ENCODE assay signal across 8 mouse cellular contexts in the genomic region with DNA sequence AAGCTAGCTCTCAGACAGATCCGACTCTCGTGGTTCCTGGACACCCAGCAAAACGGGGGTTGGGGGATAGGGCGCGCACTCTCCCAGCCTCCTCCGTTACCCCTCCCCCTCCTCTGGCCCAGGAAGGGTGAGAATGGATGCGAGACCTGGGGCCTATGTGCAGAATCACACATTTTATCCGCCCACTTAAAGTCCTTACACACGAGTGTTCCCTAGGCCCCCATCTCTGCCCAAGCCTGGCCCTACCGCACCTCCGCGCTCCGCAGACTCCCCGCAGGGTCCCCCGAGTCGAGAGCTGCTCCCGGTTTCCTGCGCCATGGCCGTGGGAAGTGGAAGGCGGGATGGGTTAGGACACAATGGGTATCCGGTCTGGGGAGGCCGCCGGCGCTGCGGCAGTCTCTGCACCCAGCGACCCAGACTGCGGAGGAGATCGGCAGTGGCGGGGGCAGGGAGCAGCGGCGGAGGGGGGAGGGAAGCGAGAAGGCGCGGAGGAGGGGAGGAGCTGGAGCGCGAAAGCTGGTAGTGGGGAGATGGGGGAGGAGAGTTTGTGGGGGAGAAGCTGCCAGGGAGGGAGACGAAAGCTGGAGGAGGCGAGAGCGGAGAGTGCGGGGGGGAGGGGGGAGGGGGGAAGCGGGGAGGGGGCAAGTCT. TPM values are rescaled to one million over a fixed set of nuclear protein-coding genes. Genes with fewer than 3 reads are reported as not detected.
A peak's percentile ranks its signal among the peaks of the same experiment; 100 is the strongest.
DNase-seq lines count a peak whose midpoint lies in the region; ATAC-seq and TF ChIP-seq lines count a peak whose summit lies in the region.

No protein-coding gene starts in this region.

- peaks cover 6% of the 10 kb centered on the region; the same call in 1 of the 2 replicates for H3K36me3 ChIP-seq in E14TG2a.4 (ENCODE audit: insufficient read depth, low read length)
- peaks cover 17% of the 10 kb centered on the region for H3K36me3 ChIP-seq in forebrain, embryonic 16.5 days (ENCODE audit: control insufficient read depth, insufficient read depth)
- H3K36me3 ChIP-seq in lung, embryonic 15.5 days = peaks cover 36% of the 10 kb centered on the region

- peak overlapping the region; percentile 91 for H3K27ac ChIP-seq in forebrain, embryonic 16.5 days (ENCODE audit: low read length)
- H3K27ac ChIP-seq in lung, embryonic 15.5 days = peak overlapping the region; percentile 89

- 0% methylated on average over 31 of the region's 41 CpGs for WGBS in forebrain, embryonic 16.5 days
- WGBS in lung, embryonic 15.5 days = under 1% methylated on average over 32 of the region's 41 CpGs

- H3K9me3 ChIP-seq in E14TG2a.4 (ENCODE audit: low read length) = no peaks in the 10 kb centered on the region
- no peaks in the 10 kb centered on the region for H3K9me3 ChIP-seq in forebrain, embryonic 16.5 days (ENCODE audit: control insufficient read depth, low read length)
- no peaks in the 10 kb centered on the region for H3K9me3 ChIP-seq in lung, embryonic 15.5 days

- H3K9ac ChIP-seq in forebrain, embryonic 16.5 days (replicated peaks; ENCODE audit: low read depth, low read length) = peak overlapping the region; percentile 92
- peak overlapping the region; percentile 87 for H3K9ac ChIP-seq in lung, embryonic 15.5 days

- ATAC-seq in forebrain, embryonic 16.5 days = peak; percentile 84
- peak; percentile 40 to 51; a peak in 3 of 4 replicates for ATAC-seq in hematopoietic stem cell, adult 5-6 weeks (replicated peaks in 1 of 2; ENCODE audit: insufficient read depth in 1 of 2, low FRiP score in 2 of 2, low TSS enrichment in 1 of 2, low read depth in 1 of 2, poor library complexity in 2 of 2, severe bottlenecking in 2 of 2)
- ATAC-seq in lung, embryonic 15.5 days (ENCODE audit: borderline replicate concordance, extremely low read depth, low FRiP score, low TSS enrichment) = peak; percentile 82

- peaks cover 49% of the 10 kb centered on the region for H3K4me1 ChIP-seq in E14TG2a.4 (replicated peaks; ENCODE audit: low read depth, low read length)
- H3K4me1 ChIP-seq in forebrain, embryonic 16.5 days (replicated peaks; ENCODE audit: control insufficient read depth, insufficient read depth, low read length) = peaks cover 43% of the 10 kb centered on the region
- H3K4me1 ChIP-seq in lung, embryonic 15.5 days = peaks cover 45% of the 10 kb centered on the region

- DNase-seq in brain, embryonic 18.5 days (ENCODE audit: low read depth, low spot score) = peak; percentile 82
- DNase-seq in layer of hippocampus, adult 9-11 months = peak; percentile 68
- peak; percentile 72 for DNase-seq in ovary, adult 18-20 months (ENCODE audit: low spot score)
- DNase-seq in thymus, postnatal 14 days = peak; percentile 88

- peaks cover 49% of the 10 kb centered on the region for H3K27me3 ChIP-seq in E14TG2a.4 (ENCODE audit: insufficient read depth, low read length)
- no peaks in the 10 kb centered on the region for H3K27me3 ChIP-seq in forebrain, embryonic 16.5 days (replicated peaks; ENCODE audit: control insufficient read depth, insufficient read depth, low read length)
- no peaks in the 10 kb centered on the region for H3K27me3 ChIP-seq in lung, embryonic 15.5 days

- no peak for TF ChIP-seq CTCF in E14TG2a.4 (conservative IDR thresholded peaks at IDR 0.05; ENCODE audit: low read length)

- peak overlapping the region; percentile 78 for H3K4me2 ChIP-seq in forebrain, embryonic 16.5 days (ENCODE audit: low read length)
- peak overlapping the region; percentile 86 for H3K4me2 ChIP-seq in lung, embryonic 15.5 days

- H3K4me3 ChIP-seq in E14TG2a.4 (replicated peaks; ENCODE audit: low read length) = peak overlapping the region; percentile 90
- H3K4me3 ChIP-seq in forebrain, embryonic 16.5 days (replicated peaks; ENCODE audit: low read length) = peak overlapping the region; percentile 84
- peak overlapping the region; percentile 76 for H3K4me3 ChIP-seq in lung, embryonic 15.5 days

RNA-seq across cellular contexts. Expression of gene Mettl3, which starts 11.0 kb away (rescaled TPM):
- polyA plus RNA-seq in forebrain, embryonic 16.5 days (2015; fragmentation: Nextera tagmentation; extraction: Ambion mirVana) = 53.3 and 55.7 TPM in 2 replicates
- 60.1 and 97.6 TPM in 2 replicates for total RNA-seq in hematopoietic stem cell, adult 5-6 weeks (2017)
- 47.0 and 47.1 TPM in 2 replicates for polyA plus RNA-seq in lung, embryonic 15.5 days (2015; fragmentation: Nextera tagmentation; extraction: Ambion mirVana)

RNA-seq across cellular contexts. Expression of gene Sall2, which starts 12.6 kb away (rescaled TPM):
- polyA plus RNA-seq in forebrain, embryonic 16.5 days (2015; fragmentation: Nextera tagmentation; extraction: Ambion mirVana) = 31.0 and 34.7 TPM in 2 replicates
- total RNA-seq in hematopoietic stem cell, adult 5-6 weeks (2017) = 3.4 and 6.2 TPM in 2 replicates
- 16.2 and 16.9 TPM in 2 replicates for polyA plus RNA-seq in lung, embryonic 15.5 days (2015; fragmentation: Nextera tagmentation; extraction: Ambion mirVana)

RNA-seq across cellular contexts. Expression of gene Rab2b, which starts 36.6 kb away (rescaled TPM):
- 54.9 and 56.8 TPM in 2 replicates for polyA plus RNA-seq in forebrain, embryonic 16.5 days (2015; fragmentation: Nextera tagmentation; extraction: Ambion mirVana)
- 12.7 and 14.1 TPM in 2 replicates for total RNA-seq in hematopoietic stem cell, adult 5-6 weeks (2017)
- 16.7 and 16.8 TPM in 2 replicates for polyA plus RNA-seq in lung, embryonic 15.5 days (2015; fragmentation: Nextera tagmentation; extraction: Ambion mirVana)

RNA-seq across cellular contexts. Expression of gene Tox4, which starts 37.0 kb away (rescaled TPM):
- 52.1 and 60.2 TPM in 2 replicates for polyA plus RNA-seq in forebrain, embryonic 16.5 days (2015; fragmentation: Nextera tagmentation; extraction: Ambion mirVana)
- 55.6 and 59.0 TPM in 2 replicates for total RNA-seq in hematopoietic stem cell, adult 5-6 weeks (2017)
- polyA plus RNA-seq in lung, embryonic 15.5 days (2015; fragmentation: Nextera tagmentation; extraction: Ambion mirVana) = 40.5 and 44.7 TPM in 2 replicates

RNA-seq across cellular contexts. Expression of gene Olfr1513, which starts 40.3 kb away (rescaled TPM):
- not detected in 2 replicates for polyA plus RNA-seq in forebrain, embryonic 16.5 days (2015; fragmentation: Nextera tagmentation; extraction: Ambion mirVana)
- not detected in 2 replicates for total RNA-seq in hematopoietic stem cell, adult 5-6 weeks (2017)
- polyA plus RNA-seq in lung, embryonic 15.5 days (2015; fragmentation: Nextera tagmentation; extraction: Ambion mirVana) = not detected in 2 replicates

Comparison
In these comparisons a context has a peak if more than half of its experiments do, and no peak if none do; other contexts are left out.
1. Peak in every context shown above with its lines: DNase-seq, ATAC-seq, H3K4me3 ChIP-seq and H3K27ac ChIP-seq.